Mouse (Mus musculus): ENCODE measurements at regions not wholly inside any gene's neighbourhood (a gene's known extent, or its start where the extent isn't known, plus 50 kb on each side); places are given as distances from the start of the nearest gene placed in this dataset.

GRCm38 (mm10) chr11:17591780-17592487 is 334.6 kb downstream of the C1d start:
- TF ChIP-seq CTCF (IDR thresholded peaks at IDR 0.05; ENCODE audit: low read depth, low read length): no peak
- TF ChIP-seq POLR2A (IDR thresholded peaks at IDR 0.05; ENCODE audit: borderline replicate concordance, low read depth, low read length): no peak

Measured in bone marrow macrophage, adult 2 months (primary cell).